Mouse (Mus musculus) brain, adult 2 months (tissue): ENCODE measurements around the gene Dlk2.

ENCODE experiments used
- DNase-seq: peaks from one replicate; pipeline ENCODE4 v3.0.0; 2011; ENCODE audit warnings: low read depth, low spot score

The Dlk2 gene

GRCm38 (mm10) chr17:46320492-46320891 lies 23.3 kb downstream of the Dlk2 start:
- no peak for DNase-seq

GRCm38 (mm10) chr17:46322046-46322823 lies 25.0 kb downstream of the Dlk2 start:
- no peak for DNase-seq

- DNase-seq = no peak
Observed at GRCm38 (mm10) chr17:46327413-46327905, 30.2 kb downstream of the Dlk2 start.

GRCm38 (mm10) chr17:46327906-46328534 lies 30.8 kb downstream of the Dlk2 start, which contains the start of gene Abcc10:
Abcc10 (minus strand) TSS chr17:46328352.
- DNase-seq = peak; percentile 99

- peak; percentile 17 for DNase-seq
Observed at GRCm38 (mm10) chr17:46328723-46329122, 31.5 kb downstream of the Dlk2 start.

- DNase-seq = no peak
Observed at GRCm38 (mm10) chr17:46336475-46336874, 39.3 kb downstream of the Dlk2 start.

- DNase-seq = peak; percentile 16
Observed at GRCm38 (mm10) chr17:46341208-46341607, 44.0 kb downstream of the Dlk2 start.

GRCm38 (mm10) chr17:46351026-46351700 lies 53.9 kb downstream of the Dlk2 start:
- DNase-seq = no peak
